Mouse (Mus musculus) bone marrow, adult 2 months (tissue): ENCODE measurements around the gene Itgav.

Source experiments
- CTCF ChIP-seq: fragments of 200-500 bp; IDR thresholded peaks from 2 replicates; pipeline ENCODE4 v1.5.1; 2011; ENCODE audit warnings: low read length, control low read depth; ENCODE audit not compliant: control insufficient read depth, insufficient read depth
- POLR2A ChIP-seq: fragments of 200-500 bp; IDR thresholded peaks from 2 replicates; pipeline ENCODE4 v1.6.1; 2011; ENCODE audit warnings: low read depth, mild to moderate bottlenecking, control low read depth, low read length, borderline replicate concordance; ENCODE audit not compliant: control insufficient read depth

GRCm38 (mm10) chr2:83700667-83701066, 23.5 kb upstream of the Itgav start:
- TF ChIP-seq CTCF (no peak), POLR2A (no peak)
